Mouse (Mus musculus) heart, adult 2 months (tissue): ENCODE data around the gene Zfp423.

Source experiments
- CTCF ChIP-seq: fragments of 200-600 bp; IDR thresholded peaks from 2 replicates; pipeline ENCODE4 v1.8.1; 2022; ENCODE audit warnings: antibody characterized with exemption, mild to moderate bottlenecking, moderate library complexity
- EP300 ChIP-seq: fragments of 200-500 bp; IDR thresholded peaks from 2 replicates; pipeline ENCODE4 v1.6.1; 2011; ENCODE audit warnings: low read depth, low read length, control low read depth; ENCODE audit not compliant: insufficient read depth
- POLR2A ChIP-seq: fragments of 200-500 bp; IDR thresholded peaks from 2 replicates; pipeline ENCODE4 v1.6.1; 2011; ENCODE audit warnings: mild to moderate bottlenecking, low read depth, low read length, control low read depth; ENCODE audit not compliant: insufficient read depth

DNA sequence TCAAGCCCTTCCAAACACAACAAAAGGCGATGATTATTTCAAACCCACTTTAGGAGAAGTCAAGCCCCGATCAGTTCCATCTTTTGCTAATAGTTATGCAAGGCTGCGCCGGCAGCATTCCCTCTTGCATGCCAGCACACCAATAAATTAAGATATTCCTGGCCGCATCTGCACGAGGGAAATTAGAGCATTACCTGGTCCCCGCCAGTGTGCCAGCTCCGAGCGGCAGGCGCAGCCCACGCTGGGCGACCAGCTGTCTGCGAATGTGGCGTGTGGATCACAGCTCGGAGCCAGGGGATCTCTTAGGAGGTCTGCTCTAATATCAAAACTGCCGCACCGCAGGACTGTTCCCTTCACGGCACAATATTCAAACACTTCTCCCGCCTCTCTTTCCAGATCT lies 217.4 kb downstream of the Zfp423 start:
- TF ChIP-seq CTCF (no peak), EP300 (no peak), POLR2A (no peak)
